Mouse (Mus musculus) left cerebral cortex, postnatal 10 days (tissue): Measurements from ENCODE around the gene Krtap3-2. TPM values are rescaled to one million over a fixed set of nuclear protein-coding genes. Genes with fewer than 3 reads are reported as not detected.

Experiments
- DNase-seq, 2 experiments: peaks; one replicate each; pipeline ENCODE4 v3.0.0; 2021 to 2022; ENCODE audit warnings: low spot score in 2 of 2, mixed read lengths in 1 of 2; ENCODE audit errors: extremely low spot score in 1 of 2
- intact Hi-C: fragments of 180-260 bp; cut with DNase I; formaldehyde crosslinking; loops from one replicate; pipeline ENCODE4 v1.15.1; 2025
- total RNA-seq, 2 experiments: library from RNA; stranded (reverse); gene quantifications; 2 replicates each; pipeline ENCODE4 v1.2.3; 2021

Gene Krtap3-2
- total RNA-seq, 2 experiments from 2014 or later = not detected

- intact Hi-C loops = no loop called here
- DNase-seq = no peak
These were observed 35.3 kb downstream of the Krtap3-2 start, which contains the start of gene Krt39 for GRCm38 (mm10) chr11:99521288-99521860. TSS of gene Krt39 (minus strand) at chr11:99521338.

GRCm38 (mm10) chr11:99514098-99514497, 42.6 kb downstream of the Krtap3-2 start:
- intact Hi-C loops = no loop called here
- DNase-seq = no peak

Other genes with a start within 250 kb of the Krtap3-2 start
- not detected for gene Krt25, start 233.9 kb downstream of the Krtap3-2 start, total RNA-seq
- gene Krt26, start 218.9 kb downstream of the Krtap3-2 start, total RNA-seq = under 1 TPM; 0.20 to 0.21 TPM
- gene Krt27, start 205.7 kb downstream of the Krtap3-2 start, total RNA-seq = not detected
- under 1 TPM in 1 of 2 experiments, not detected in 1; 0.28 TPM for gene Krt28, start 181.9 kb downstream of the Krtap3-2 start, total RNA-seq
- 10 to 100 TPM; 10.6 to 11.3 TPM for gene Krt10, start 167.5 kb downstream of the Krtap3-2 start, total RNA-seq
- 1 to 10 TPM; 6.0 to 6.3 TPM for gene Krt12, start 134.6 kb downstream of the Krtap3-2 start, total RNA-seq
- not detected for gene Krt20, start 118.7 kb downstream of the Krtap3-2 start, total RNA-seq
- gene Krt23, start 63.7 kb downstream of the Krtap3-2 start, total RNA-seq = not detected
- gene Krt39, start 35.5 kb downstream of the Krtap3-2 start, total RNA-seq = not detected
- gene Krt40, start 13.7 kb downstream of the Krtap3-2 start, total RNA-seq = not detected
- gene Krtap3-3, start 6.0 kb downstream of the Krtap3-2 start, total RNA-seq = not detected
- not detected for gene Gm11939, start 2.6 kb upstream of the Krtap3-2 start, total RNA-seq
- not detected for gene Krtap3-1, start 9.8 kb upstream of the Krtap3-2 start, total RNA-seq
- gene Krtap1-5, start 24.2 kb upstream of the Krtap3-2 start, total RNA-seq = not detected
- gene Krtap1-4, start 26.8 kb upstream of the Krtap3-2 start, total RNA-seq = not detected
- not detected for gene Krtap1-3, start 34.5 kb upstream of the Krtap3-2 start, total RNA-seq
- not detected for gene Krtap9-3, start 41.3 kb upstream of the Krtap3-2 start, total RNA-seq
- not detected for gene Gm11938, start 46.5 kb upstream of the Krtap3-2 start, total RNA-seq
- not detected for gene Gm11937, start 53.3 kb upstream of the Krtap3-2 start, total RNA-seq
- gene Krtap2-4, start 58.0 kb upstream of the Krtap3-2 start, total RNA-seq = not detected
- not detected for gene Gm11562, start 63.6 kb upstream of the Krtap3-2 start, total RNA-seq
- gene Krtap4-1, start 71.4 kb upstream of the Krtap3-2 start, total RNA-seq = not detected
- not detected for gene Krtap4-2, start 78.2 kb upstream of the Krtap3-2 start, total RNA-seq
- not detected for gene Krtap4-7, start 87.2 kb upstream of the Krtap3-2 start, total RNA-seq
- not detected for gene Gm11555, start 93.4 kb upstream of the Krtap3-2 start, total RNA-seq
- not detected for gene Gm11563, start 102.1 kb upstream of the Krtap3-2 start, total RNA-seq
- gene Krtap4-6, start 109.1 kb upstream of the Krtap3-2 start, total RNA-seq = not detected
- gene Gm14190, start 133.9 kb upstream of the Krtap3-2 start, total RNA-seq = not detected
- gene Gm14180, start 177.4 kb upstream of the Krtap3-2 start, total RNA-seq = not detected
- not detected for gene Gm11595, start 216.1 kb upstream of the Krtap3-2 start, total RNA-seq
- not detected for gene Krtap4-8, start 223.9 kb upstream of the Krtap3-2 start, total RNA-seq
- not detected for gene Krtap4-9, start 228.3 kb upstream of the Krtap3-2 start, total RNA-seq
- not detected for gene Gm11596, start 236.6 kb upstream of the Krtap3-2 start, total RNA-seq
- not detected for gene Gm11569, start 242.1 kb upstream of the Krtap3-2 start, total RNA-seq
- gene Gm11554, start 247.6 kb upstream of the Krtap3-2 start, total RNA-seq = not detected